Mouse (Mus musculus): ENCODE measurements around the gene Emcn.

The Emcn gene

GRCm38 (mm10) chr3:137340938-137341337 lies at the start of gene Emcn:
Emcn (plus strand) TSS chr3:137341067.
- DNase-seq (ENCODE audit: low read depth, low spot score): no peak

DNA sequence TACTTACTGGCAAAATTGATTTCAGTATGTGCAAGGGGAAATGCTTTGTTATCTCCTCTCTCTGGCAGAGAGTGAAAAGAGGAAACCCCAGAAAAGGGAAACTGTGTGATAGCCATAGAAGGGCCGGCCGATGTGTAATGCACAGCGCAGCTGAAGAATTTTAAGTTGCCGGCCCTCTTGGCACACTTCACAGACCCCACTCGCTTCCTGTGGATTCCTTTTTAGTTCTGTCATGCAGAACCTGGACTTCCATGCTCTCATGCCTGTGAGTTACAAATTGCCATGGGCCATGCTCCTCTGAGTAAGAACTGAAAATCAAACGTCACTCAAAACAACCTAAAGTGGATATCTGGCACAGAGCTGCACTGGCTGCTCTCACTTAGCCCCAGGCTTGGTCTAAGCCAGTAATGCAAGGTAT lies 47.7 kb upstream of the Emcn start:
- DNase-seq (ENCODE audit: low read depth, low spot score): no peak

DNA sequence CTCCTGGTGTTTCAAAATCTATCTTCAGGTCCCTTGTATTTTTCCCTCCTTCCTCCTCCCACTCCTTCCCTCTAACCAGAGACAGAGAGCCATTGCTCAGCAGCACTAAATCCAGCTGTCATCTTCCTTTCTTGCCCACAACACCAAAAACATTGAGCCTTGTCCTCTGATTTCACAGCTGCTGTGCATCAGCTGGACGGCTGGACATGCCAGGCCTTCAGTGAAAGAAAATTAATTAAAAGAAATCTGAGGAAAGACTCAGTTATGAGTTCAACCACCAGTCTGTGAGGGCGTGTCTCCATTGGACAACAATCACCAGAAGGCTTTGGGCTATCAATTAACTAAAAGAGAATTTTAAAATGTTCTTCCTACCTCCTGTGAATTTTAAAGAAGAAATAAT lies 42.6 kb upstream of the Emcn start:
- DNase-seq (ENCODE audit: low read depth, low spot score): no peak

DNA sequence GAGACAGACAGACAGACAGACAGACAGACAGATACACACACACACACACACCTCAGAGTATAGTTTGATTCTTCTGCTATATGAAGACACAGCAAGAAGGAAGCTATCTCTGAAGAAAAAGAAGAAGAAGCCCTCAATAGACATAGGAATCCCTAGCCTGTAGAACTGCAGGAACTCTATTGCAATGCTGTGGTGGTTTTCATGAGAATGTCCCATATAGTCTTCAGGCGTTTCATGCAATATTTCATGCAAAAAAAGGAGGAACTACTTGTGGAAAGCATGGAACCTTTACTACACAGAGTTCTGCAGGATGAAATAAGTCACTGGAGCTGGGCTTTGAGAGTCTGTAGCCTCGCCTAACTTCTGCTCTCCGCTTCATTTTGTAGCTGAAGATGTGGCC lies 40.7 kb upstream of the Emcn start:
- no peak for DNase-seq (ENCODE audit: low read depth, low spot score)

- no peak for DNase-seq (ENCODE audit: low read depth, low spot score)
Observed at GRCm38 (mm10) chr3:137301195-137301594, 39.7 kb upstream of the Emcn start.

DNA sequence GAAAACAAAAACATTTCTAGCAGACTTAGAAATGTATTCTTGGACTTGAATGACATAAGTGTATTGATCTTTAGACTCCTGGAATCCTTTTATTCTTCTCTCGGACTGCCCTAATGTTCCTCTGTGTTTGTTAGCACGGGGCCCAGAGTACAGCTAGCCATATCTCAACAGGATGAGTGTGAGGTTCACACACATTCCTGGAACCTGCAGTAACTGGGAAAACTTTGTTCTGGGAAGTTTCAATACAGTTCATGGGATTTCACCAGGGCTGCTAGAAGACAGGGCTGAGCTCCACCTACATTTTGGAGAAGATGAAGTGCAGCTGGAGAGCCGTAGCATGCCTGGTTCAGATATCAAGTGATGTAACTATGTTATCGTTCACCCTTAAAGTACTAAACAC lies 38.1 kb upstream of the Emcn start:
- DNase-seq (ENCODE audit: low read depth, low spot score): no peak

GRCm38 (mm10) chr3:137309959-137310358 lies 30.9 kb upstream of the Emcn start:
- no peak for DNase-seq (ENCODE audit: low read depth, low spot score)

DNA sequence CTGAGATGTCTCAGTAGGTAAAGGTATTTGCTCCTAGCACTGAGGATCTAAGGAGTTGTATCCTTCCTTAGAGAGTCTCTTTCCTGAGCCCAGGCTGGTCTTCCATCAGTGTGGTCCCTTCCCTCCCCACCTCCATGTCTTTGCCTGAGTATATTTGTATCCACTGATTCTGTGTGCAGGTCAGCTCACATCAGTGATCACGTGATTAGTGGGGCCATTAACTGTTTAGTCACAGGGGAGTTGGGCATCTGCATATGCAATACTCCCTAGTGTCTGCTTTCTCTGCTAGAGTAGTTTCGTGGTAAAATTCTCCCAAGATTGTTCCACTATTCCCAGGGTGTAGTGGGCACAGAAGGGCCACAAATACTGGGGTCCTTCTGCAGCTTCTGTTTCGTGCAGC lies 28.3 kb upstream of the Emcn start:
- no peak for DNase-seq (ENCODE audit: low read depth, low spot score)

- no peak for DNase-seq (ENCODE audit: low read depth, low spot score)
Observed at GRCm38 (mm10) chr3:137313775-137314362, 27.0 kb upstream of the Emcn start.

- DNase-seq (ENCODE audit: low read depth, low spot score): no peak
Observed at GRCm38 (mm10) chr3:137318371-137318770, 22.5 kb upstream of the Emcn start.

DNA sequence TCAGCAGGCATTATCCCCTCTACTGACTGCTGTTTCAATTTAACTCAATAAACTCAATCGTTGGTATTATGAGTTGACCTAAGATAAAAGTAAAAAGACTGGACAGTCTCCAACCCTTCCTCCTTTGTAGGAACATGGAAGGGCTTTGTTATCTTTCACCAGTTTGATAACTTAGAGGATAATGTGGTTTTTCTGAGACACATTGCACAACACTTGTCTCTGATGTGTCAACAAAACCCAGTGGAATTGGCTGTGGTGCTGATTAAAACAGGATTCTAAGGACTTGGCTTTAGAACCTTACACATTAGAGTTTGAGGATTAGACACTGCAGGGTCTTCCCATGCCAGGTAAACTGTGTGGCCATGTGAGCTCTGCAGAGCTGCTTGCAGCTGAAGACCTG lies 20.9 kb upstream of the Emcn start:
- no peak for DNase-seq (ENCODE audit: low read depth, low spot score)

DNA sequence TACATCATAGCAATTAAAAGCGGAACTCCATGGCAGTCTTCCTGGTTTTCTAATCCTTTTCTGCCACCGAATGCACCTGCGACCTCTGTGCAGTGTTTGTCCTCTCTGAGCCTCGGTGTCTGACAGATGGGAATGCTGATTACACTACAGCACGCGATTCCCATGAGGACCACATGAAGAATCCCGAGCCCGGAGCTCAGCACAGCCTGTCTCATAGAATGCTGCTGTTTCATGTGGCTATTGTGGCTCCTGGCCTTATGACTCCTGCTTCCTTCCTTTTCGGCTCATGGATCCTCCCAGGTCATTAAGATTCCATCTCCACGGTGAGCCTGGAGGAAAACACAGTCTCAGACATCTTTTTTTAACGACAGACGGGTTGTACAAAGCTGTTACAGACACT lies 18.6 kb upstream of the Emcn start:
- DNase-seq (ENCODE audit: low read depth, low spot score): no peak

DNA sequence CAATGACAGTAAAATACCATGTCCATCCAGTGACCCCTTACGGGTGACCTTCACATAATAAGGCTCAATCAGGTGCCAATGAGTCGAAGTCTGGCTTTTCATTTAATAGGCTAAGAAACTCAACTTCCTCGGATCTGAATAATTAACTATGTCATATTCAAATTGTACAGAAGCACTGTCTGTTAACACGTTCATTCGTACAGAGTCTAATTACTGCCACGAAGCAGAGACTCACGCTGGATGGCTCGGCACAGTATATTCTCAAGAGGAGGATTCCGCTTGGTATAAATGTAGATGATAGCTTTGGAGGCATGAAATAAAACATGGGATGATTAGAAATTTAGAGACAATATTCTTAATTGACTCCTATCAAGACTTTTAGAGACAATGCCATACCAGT lies 11.0 kb upstream of the Emcn start:
- no peak for DNase-seq (ENCODE audit: low read depth, low spot score)

GRCm38 (mm10) chr3:137330950-137331349 lies 9.9 kb upstream of the Emcn start:
- no peak for DNase-seq (ENCODE audit: low read depth, low spot score)

DNA sequence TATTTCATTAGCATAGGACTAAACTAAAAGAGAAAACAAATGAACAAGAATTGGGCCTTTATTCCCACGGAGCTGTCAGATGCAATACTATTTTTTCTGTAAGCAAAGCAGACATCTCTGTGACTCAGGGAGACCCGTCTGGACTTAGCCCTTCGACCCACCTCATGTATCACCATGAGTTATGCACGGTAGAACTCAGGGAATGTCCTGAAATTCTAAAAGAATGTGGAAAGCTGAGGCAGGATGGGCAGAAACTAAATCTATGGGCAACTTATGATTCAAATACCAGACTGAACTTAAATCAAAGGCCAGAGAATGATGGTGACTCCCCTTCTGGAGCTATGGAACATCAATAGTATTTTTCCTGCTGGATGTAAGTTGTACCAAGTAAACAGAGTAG lies 8.3 kb upstream of the Emcn start:
- DNase-seq (ENCODE audit: low read depth, low spot score): no peak

DNA sequence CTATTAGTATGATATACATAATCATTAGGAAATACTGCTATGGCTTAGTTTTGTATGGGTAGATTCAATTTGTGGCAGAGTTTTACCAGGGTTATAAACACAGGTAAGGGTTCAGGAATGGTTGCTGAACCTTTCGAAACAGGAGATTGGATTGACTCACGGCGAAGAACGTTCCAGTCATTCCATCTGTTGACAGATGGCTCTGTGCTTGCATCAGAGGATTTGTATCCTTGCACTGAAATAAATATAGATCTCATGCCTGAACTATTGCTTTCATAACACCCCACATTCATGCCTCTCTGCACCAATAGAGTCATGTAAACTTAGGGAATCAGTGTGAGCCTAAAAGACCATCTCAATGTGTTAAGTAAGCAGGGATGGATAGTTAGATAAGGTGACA lies 4.9 kb upstream of the Emcn start:
- no peak for DNase-seq (ENCODE audit: low read depth, low spot score)

DNA sequence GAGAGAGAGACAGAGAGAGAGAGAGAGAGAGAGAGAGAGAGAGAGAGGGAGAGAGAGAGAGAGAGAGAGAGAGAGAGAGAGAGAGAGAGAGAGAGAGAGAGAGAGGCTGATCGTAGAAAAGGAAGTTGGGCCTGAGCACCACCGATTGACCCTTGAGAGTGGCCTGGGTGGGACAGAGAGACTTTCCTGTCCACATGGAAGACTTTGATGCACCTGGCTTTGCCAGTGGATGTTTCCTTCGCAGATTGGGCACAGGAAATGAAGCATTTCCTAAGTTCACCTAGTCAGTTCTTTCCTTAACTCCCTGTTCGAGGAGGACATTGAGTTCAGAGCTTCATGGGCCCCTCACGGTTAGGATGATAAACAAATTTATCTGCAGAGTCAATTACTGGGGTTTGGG lies 2.6 kb downstream of the Emcn start:
- no peak for DNase-seq (ENCODE audit: low read depth, low spot score)

DNA sequence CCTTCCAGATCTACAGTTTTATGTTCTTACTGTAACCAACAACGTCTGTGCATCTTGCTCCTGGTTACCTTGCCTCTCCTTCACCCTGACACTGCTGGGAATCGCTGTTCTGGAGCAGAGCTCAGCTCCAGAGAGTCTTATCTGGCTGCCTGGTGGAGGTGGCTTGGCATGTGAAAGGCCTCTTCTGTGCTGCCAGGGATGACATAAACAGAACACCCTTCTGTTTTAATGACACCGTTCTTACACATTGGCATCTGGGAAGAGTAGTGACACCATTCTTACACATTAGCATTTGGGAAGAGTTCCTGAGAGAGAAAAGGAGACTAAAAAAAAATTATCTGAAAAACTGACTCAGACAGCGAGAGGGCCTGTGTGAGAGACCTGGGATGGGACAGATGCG lies 11.0 kb downstream of the Emcn start:
- DNase-seq (ENCODE audit: low read depth, low spot score): no peak

DNA sequence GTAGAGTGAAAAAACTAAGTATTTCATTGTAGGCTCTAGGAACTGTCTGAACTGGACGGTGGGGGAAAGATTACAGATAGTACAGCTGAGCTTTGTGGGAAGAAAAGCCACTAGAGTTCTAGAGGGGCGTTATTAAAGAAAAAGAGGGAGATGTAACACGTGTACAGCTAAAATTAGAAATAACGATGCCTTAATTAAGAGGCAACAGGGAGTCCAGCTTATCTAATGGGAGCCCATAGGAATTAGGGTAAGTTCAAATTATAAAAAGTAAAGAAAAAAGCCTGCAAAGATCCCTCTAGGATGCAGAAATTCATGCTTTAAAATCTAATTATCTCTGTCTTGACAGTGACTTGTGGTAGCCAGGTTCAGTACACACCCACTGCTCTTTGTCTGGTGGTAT lies 15.8 kb downstream of the Emcn start:
- no peak for DNase-seq (ENCODE audit: low read depth, low spot score)

DNA sequence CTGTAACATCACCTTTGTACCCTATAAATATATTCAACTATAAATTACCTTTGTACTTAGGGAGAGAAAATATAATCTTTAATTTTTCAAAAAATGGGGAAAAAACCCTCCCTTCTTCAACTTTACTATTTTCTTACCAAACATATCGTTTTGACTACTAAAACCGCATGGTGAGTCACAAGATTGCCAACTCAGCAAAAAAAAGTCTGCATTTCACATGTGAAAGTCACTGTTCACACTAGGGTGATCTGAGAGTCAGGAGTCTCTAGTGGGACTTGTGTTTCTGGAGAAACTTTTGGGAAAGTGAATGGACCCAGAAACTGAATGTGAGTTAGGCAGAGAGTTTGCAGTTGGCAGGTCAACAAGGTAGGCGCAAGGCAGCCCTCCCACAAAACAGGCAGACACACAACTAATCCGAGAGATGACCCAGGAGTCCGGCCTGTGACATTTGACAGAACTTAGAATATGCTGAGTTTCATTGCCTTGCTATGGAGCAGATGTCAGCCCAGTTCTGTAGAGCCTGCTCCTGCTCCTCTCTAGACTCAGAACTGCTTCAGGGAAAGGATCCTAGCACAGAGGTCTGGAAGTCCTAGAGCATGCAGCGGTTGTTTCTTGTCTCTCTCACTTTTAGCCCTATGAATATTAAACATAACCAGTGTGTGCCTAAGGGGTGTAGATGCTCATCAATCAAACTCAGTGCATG lies 26.4 kb downstream of the Emcn start:
- no peak for DNase-seq (ENCODE audit: low read depth, low spot score)

- DNase-seq (ENCODE audit: low read depth, low spot score): no peak
Observed at GRCm38 (mm10) chr3:137367826-137368325, 27.0 kb downstream of the Emcn start.

DNA sequence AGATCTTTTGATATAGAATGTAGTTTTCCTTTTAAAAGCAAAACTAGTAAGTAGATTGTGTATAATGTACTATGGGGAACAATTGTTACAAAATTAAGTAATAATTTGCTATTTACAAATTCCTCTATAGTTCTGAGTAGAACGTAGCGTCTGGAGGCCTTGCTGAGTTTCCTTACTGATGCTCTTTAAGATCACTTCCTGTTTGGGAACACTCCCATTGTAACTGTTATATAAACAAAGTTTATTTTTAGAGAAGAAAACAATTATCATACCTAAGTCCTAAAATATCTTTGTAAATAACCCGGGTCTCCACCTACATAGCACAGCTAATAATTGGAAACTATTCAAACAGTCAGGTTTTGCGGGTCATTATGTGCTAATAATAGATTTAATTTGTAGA lies 32.0 kb downstream of the Emcn start:
- DNase-seq (ENCODE audit: low read depth, low spot score): no peak

- no peak for DNase-seq (ENCODE audit: low read depth, low spot score)
Observed at GRCm38 (mm10) chr3:137382311-137382710, 41.4 kb downstream of the Emcn start.

DNA sequence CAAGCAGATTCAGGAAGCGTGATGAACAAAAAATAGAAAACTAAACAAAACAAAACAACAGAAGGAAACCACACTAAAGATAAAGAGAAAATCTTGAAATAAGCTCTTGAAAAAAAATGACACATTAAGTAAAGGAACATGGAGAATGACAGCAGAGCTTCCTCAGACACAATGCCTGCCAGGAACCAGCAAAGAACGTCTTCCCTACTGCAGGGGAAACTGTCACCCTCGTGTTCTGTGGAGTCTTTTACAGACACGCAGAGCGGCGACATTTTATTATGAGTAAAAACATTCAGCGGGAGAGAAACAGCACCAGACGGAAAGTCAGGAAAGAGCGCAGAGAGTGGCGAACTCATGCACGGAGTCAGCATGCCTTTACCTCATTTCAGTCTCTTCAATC lies 54.7 kb downstream of the Emcn start:
- DNase-seq (ENCODE audit: low read depth, low spot score): no peak

Measured in brain, embryonic 18.5 days (tissue).